Mouse (Mus musculus) heart, postnatal 0 days (tissue): ENCODE measurements around the gene Plekhh1. TPM values are rescaled to one million over a fixed set of nuclear protein-coding genes. Genes with fewer than 3 reads are reported as not detected.
"Not testable (repeated sequence)": the region's sequence is repeated elsewhere in the genome, so short reads cannot be mapped to it uniquely, and the experiment has no call there.

Experiments
- ATAC-seq: fragments of 200-750 bp; cut with Nextera tagmentation; 2 replicates; pipeline ENCODE4 v1.8.0; 2017; ENCODE audit warnings: low read depth, moderate number of reproducible peaks, moderate library complexity; ENCODE audit not compliant: insufficient read depth
- DNase-seq: peaks from one replicate; pipeline ENCODE4 v3.0.0-alpha.2; 2016; ENCODE audit warnings: low spot score
- H3K27ac ChIP-seq: fragments of 300-500 bp; sonication (generic); 2 replicates; pipeline ENCODE4 v1.5.1; 2014; ENCODE audit warnings: low read depth, mild to moderate bottlenecking
- H3K27me3 ChIP-seq: fragments of 300-500 bp; sonication (generic); 2 replicates; pipeline ENCODE4 v1.6.1; 2014; ENCODE audit warnings: low read length, mixed read lengths; ENCODE audit not compliant: control insufficient read depth, insufficient read depth
- H3K36me3 ChIP-seq: fragments of 300-500 bp; sonication (generic); replicated peaks from 2 replicates; pipeline ENCODE4 v1.6.1; 2014; ENCODE audit warnings: low read length, mixed read lengths; ENCODE audit not compliant: control insufficient read depth, insufficient read depth
- H3K4me1 ChIP-seq: fragments of 300-500 bp; sonication (generic); 2 replicates; pipeline ENCODE4 v1.6.1; 2014; ENCODE audit warnings: antibody characterized with exemption; ENCODE audit not compliant: control insufficient read depth, insufficient read depth
- H3K4me2 ChIP-seq: fragments of 300-500 bp; sonication (generic); 2 replicates; pipeline ENCODE4 v1.6.1; 2014; ENCODE audit warnings: low read depth, mild to moderate bottlenecking, low read length, moderate library complexity
- H3K4me3 ChIP-seq: fragments of 300-500 bp; sonication (generic); 2 replicates; pipeline ENCODE4 v1.5.1; 2014; ENCODE audit warnings: low read depth, low read length
- H3K9ac ChIP-seq: fragments of 300-500 bp; sonication (generic); replicated peaks from 2 replicates; pipeline ENCODE4 v1.6.1; 2014; ENCODE audit warnings: low read depth, low read length, mixed read lengths
- H3K9me3 ChIP-seq: fragments of 300-500 bp; sonication (generic); replicated peaks from 2 replicates; pipeline ENCODE4 v1.6.1; 2016; ENCODE audit warnings: low read length; ENCODE audit not compliant: control insufficient read depth
- CTCF ChIP-seq: IDR thresholded peaks from 2 replicates; pipeline ENCODE4 v1.5.1; 2016; ENCODE audit warnings: antibody characterized with exemption, control low read depth, low read depth
- EP300 ChIP-seq: IDR thresholded peaks from 2 replicates; pipeline ENCODE4 v1.6.1; 2016; ENCODE audit warnings: antibody characterized with exemption, low read depth
- WGBS: fragments of 180-500 bp; shearing (Covaris S2); extraction: QIAGEN DNeasy Blood & Tissue Kit; methylation state at CpG from one replicate; pipeline ENCODE4 v1.1.7; 2014; 5-methylcytosine and 5-hydroxymethylcytosine counted together
- polyA plus RNA-seq: library from polyadenylated mRNA; unstranded; fragments of >200 nt; fragmentation: Nextera tagmentation; extraction: Ambion mirVana; gene quantifications from 2 replicates; pipeline ENCODE4 v1.2.1, GENCODE M21; 2015
- total RNA-seq: library from RNA; depleted of rRNA; stranded (reverse); fragments of >200 nt; gene quantifications from 2 replicates; pipeline ENCODE4 v1.2.3, GENCODE M21; 2014; ENCODE audit warnings: low replicate concordance

Plekhh1 gene
- total and polyA plus RNA-seq, 2 experiments from 2014 or later = 4.0 to 15.0 TPM

DNA sequence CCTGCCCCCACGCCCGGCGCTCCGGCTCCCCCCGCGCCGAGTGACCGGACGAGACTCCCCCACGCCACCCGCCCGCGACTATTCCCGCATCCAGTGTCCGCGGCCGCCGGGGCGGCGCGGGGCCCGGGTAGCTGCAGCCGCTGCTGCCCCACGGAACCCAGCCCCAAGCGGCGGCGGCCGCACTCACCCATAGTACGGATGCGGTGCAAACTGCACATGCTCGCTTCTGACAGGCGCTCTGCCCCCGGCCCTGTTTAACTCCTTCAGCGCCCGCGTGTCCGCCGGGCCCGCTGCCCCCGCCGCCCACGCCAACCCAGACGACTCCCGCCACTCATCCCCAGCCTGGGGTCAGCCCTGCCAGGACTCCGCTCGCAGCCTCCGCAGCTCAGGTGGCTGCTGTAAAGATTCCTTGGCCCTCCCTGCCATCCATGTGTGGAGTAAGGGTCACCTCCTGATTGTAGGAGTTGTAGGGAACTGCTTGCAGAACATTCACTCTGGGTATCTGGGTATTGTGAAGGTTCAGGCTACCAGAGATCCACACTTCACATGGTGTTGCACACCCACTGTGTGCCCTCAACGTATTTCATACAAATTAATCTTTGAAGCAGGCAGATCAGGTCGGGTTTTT lies 21.7 kb upstream of the Plekhh1 start, which contains the start of gene Tmem229b:
Gene Tmem229b, minus strand, starts transcription at position 502 of the 628 bp plus-strand sequence.
- Histone ChIP-seq H3K27me3 (peaks cover 9% of the 10 kb centered on the region; the same call in 1 of the 2 replicates), H3K4me2 (peak within 1 kb of the TSS; percentile 89), H3K4me1 (no peaks in the 10 kb centered on the region), H3K36me3 (no peaks in the 10 kb centered on the region), H3K4me3 (peak within 1 kb of the TSS; percentile 92), H3K9me3 (no peaks in the 10 kb centered on the region), H3K9ac (peak within 1 kb of the TSS; percentile 77), H3K27ac (no peak within 1 kb of the TSS)
- DNase-seq (no peak), ATAC-seq (peak; percentile 49)
- 4% methylated on average over 40 of the region's 49 CpGs for WGBS
- TF ChIP-seq EP300 (no peak), CTCF (no peak)

DNA sequence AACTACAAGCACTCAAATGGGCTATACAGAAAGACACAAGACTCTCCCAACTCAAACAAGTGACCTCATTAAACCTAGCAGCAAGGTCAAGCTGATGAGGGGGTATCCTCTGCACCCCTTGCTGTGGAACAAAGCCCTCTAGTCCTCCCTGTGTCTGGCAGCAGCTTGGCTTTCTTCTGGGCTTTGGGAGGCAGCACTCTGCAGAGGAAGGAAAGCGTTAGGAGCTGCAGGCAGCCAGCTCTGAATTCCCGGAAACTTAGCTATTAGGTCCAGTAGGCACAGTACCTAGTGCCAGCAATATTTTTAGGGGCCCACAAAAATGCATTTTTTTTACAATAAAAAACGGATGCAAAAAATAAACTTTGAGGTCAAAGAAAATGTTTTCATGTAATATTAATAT lies 18.4 kb upstream of the Plekhh1 start:
- no peak for TF ChIP-seq EP300
- TF ChIP-seq CTCF = no peak
- DNase-seq = no peak
- H3K4me3 ChIP-seq = no peak overlapping the region
- H3K36me3 ChIP-seq = no peaks in the 10 kb centered on the region
- no peaks in the 10 kb centered on the region for H3K9me3 ChIP-seq
- ATAC-seq = no peak
- no peak overlapping the region for H3K4me2 ChIP-seq
- no peaks in the 10 kb centered on the region for H3K4me1 ChIP-seq
- H3K9ac ChIP-seq = no peak overlapping the region
- H3K27ac ChIP-seq = no peak overlapping the region
- 30% methylated on average over 3 of the region's 3 CpGs for WGBS
- H3K27me3 ChIP-seq = peaks cover under 1% of the 10 kb centered on the region; the same call in 1 of the 2 replicates

DNA sequence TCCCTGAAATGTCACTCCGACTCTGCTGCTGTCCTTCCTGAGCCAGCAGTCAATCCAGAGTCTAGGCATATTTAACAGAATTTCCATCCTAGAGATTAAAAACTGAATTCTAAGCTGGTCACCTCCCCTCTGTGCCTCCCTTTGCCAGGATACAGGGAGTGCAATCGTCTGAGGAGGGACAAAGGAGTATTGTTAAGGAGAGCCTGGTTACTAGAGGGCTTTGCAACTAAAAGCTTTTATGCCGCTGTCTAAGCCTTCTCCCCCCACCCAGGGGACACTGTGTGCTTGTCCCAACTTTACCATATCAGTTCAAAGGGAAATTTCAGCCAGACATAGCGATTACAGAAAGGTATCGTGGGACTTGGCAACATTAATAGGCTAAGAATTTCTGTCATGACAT lies 12.9 kb upstream of the Plekhh1 start:
- Histone ChIP-seq H3K36me3 (no peaks in the 10 kb centered on the region), H3K4me3 (no peak overlapping the region), H3K9me3 (no peaks in the 10 kb centered on the region), H3K4me1 (no peaks in the 10 kb centered on the region), H3K4me2 (no peak overlapping the region), H3K27me3 (no peaks in the 10 kb centered on the region), H3K27ac (no peak overlapping the region), H3K9ac (no peak overlapping the region)
- 39% methylated on average over 5 of the region's 5 CpGs for WGBS
- DNase-seq = no peak
- no peak for ATAC-seq
- TF ChIP-seq CTCF (no peak), EP300 (no peak)

DNA sequence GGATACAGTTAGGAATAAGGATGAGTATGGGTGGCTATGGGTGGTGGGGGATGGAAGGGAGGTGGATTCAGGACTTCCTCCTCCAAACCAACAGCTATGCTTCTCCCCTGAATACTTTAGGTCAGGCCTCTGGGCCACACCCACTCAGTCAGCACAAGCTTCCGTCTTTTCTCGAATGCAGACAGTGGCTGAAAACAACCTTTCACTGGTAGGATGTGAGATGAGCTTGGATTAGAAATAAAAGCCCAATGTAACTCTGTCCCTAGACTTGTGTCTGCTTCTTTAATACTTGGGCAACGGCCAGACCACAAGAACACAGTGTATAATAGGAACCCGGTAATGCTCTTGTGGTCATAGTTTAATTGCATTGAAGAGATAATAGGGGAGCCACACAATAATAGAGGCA lies 11.0 kb upstream of the Plekhh1 start:
- no peak overlapping the region for H3K27ac ChIP-seq
- no peak overlapping the region for H3K4me2 ChIP-seq
- WGBS = 49% methylated on average over 4 of the region's 4 CpGs
- no peaks in the 10 kb centered on the region for H3K9me3 ChIP-seq
- no peak for DNase-seq
- no peak for ATAC-seq
- H3K9ac ChIP-seq = no peak overlapping the region
- TF ChIP-seq CTCF (no peak), EP300 (no peak)
- H3K4me1 ChIP-seq = no peaks in the 10 kb centered on the region
- no peaks in the 10 kb centered on the region for H3K27me3 ChIP-seq
- no peak overlapping the region for H3K4me3 ChIP-seq
- H3K36me3 ChIP-seq = no peaks in the 10 kb centered on the region

DNA sequence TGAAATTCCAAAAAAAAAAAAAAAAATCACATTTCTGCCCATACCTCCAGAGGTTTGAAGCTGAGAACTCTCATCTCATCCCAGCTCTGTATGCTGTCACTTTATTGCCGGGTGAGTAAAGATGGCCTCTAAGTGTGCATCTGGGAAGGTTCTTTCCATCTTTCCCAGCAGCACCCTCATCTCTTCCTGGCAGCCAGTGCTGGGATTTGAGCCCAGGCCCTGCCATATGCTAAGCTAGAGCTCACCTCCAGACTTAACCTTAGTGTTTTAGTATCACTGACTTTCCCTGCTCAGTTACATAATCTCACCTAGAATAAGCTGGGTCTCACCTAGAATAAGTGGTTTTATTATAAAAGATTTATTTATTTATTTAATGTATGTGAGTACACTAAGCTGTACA lies 7.1 kb upstream of the Plekhh1 start:
- Histone ChIP-seq H3K36me3 (no peaks in the 10 kb centered on the region), H3K4me2 (no peak overlapping the region), H3K27ac (no peak overlapping the region), H3K9ac (no peak overlapping the region), H3K27me3 (peaks cover 23% of the 10 kb centered on the region), H3K4me1 (no peaks in the 10 kb centered on the region), H3K9me3 (no peaks in the 10 kb centered on the region), H3K4me3 (no peak overlapping the region)
- WGBS = 77% methylated on average over 1 of the region's 1 CpGs
- TF ChIP-seq CTCF (no peak), EP300 (no peak)
- ATAC-seq (no peak), DNase-seq (no peak)

DNA sequence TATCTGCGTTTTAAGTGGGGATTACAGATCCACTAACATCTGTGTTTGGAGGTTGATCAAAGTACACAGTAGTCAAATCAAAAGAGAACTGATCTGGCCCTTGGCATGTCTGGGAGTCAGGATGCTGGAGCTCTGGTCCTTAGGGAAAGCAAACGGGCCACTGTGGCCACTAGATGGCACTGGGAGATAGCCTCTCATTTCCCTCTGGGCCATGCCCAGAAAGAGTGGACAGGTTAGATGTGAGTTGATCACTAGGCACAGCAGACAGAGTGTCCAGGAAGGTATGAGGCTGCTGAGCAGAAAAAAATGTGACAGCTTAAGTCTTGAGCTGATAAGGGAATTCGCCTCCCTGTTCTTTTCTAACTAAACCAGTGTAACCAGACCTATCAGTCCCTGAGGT lies 6.1 kb upstream of the Plekhh1 start:
- Histone ChIP-seq H3K9me3 (no peaks in the 10 kb centered on the region), H3K27me3 (peaks cover 28% of the 10 kb centered on the region), H3K4me2 (no peak overlapping the region), H3K4me3 (no peak overlapping the region), H3K27ac (no peak overlapping the region), H3K36me3 (no peaks in the 10 kb centered on the region), H3K4me1 (no peaks in the 10 kb centered on the region), H3K9ac (no peak overlapping the region)
- TF ChIP-seq CTCF (peak; percentile 90), EP300 (no peak)
- 4% methylated on average over 3 of the region's 3 CpGs for WGBS
- DNase-seq = peak; percentile 60
- peak; percentile 49; the same call in 1 of the 2 replicates for ATAC-seq

DNA sequence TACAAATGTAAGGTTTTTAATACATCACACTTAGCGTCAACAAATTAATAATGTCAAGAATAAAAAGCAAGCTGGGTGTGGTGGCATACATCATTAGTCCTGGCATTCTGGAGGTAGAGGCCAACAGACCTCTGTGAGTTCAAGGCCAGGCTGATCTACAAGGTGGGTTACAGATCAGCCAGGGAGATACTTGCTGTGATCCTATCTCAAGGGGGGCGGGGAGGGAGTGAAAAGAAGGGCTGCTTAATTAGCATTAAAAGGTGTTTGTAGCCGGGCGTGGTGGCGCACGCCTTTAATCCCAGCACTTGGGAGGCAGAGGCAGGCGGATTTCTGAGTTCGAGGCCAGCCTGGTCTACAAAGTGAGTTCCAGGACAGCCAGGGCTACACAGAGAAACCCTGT lies 1.4 kb upstream of the Plekhh1 start:
- not testable (repeated sequence) for ATAC-seq, DNase-seq, H3K4me1 ChIP-seq, H3K9me3 ChIP-seq, H3K27ac ChIP-seq, H3K36me3 ChIP-seq, H3K4me2 ChIP-seq, H3K9ac ChIP-seq, H3K4me3 ChIP-seq
- H3K27me3 ChIP-seq = peaks cover 39% of the 10 kb centered on the region
- WGBS = 93% methylated on average over 7 of the region's 8 CpGs
